10 mouse cellular contexts compared by ENCODE assay signal in the genomic region with DNA sequence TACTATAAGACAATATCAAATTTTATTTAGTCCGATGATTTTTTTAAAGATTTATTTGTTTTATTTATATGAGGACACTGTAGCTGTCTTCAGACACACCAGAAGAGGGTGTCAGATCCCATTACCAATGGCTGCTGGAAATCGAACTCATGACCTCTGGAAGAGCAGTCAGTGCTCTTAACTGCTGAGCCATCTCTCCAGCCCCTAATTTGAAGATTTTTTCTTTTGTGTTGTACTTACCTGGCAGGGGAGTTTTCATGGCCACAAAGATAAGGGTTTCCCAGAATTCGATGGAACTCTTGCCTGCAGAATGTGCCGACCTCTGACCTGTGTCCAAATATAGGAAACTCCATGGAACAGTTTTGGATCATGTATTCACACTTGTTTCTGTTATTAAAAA.
"Had no signal": no experiment of that assay in that cellular context is flagged by ENCODE, and none has a peak within 500 bp of the region (broad histone marks: within the 10 kb centered on the region; RNA-seq: fewer than 3 reads in every experiment).

No protein-coding gene starts in this region.

- H3K9me3 ChIP-seq: kidney, embryonic 15.5 days; limb, embryonic 13.5 days; midbrain, embryonic 15.5 days; neural tube, embryonic 12.5 days had no signal

- H3K36me3 ChIP-seq: kidney, embryonic 15.5 days; limb, embryonic 13.5 days; midbrain, embryonic 15.5 days; neural tube, embryonic 12.5 days had no signal

- H3K4me1 ChIP-seq: midbrain, embryonic 15.5 days; neural tube, embryonic 12.5 days had no signal

- H3K4me2 ChIP-seq: limb, embryonic 13.5 days; midbrain, embryonic 15.5 days; neural tube, embryonic 12.5 days had no signal

- ATAC-seq: midbrain, embryonic 15.5 days had no signal

- H3K27me3 ChIP-seq: kidney, embryonic 15.5 days; limb, embryonic 13.5 days; midbrain, embryonic 15.5 days; neural tube, embryonic 12.5 days had no signal

- H3K9ac ChIP-seq: kidney, embryonic 15.5 days; limb, embryonic 13.5 days; liver, embryonic 14.5 days; midbrain, embryonic 15.5 days; neural tube, embryonic 12.5 days had no signal

- DNase-seq: kidney, postnatal 14 days; left cerebral cortex, postnatal 4 days; lung, postnatal 14 days; thymus, postnatal 14 days had no signal

- H3K4me3 ChIP-seq: kidney, embryonic 15.5 days; limb, embryonic 13.5 days; midbrain, embryonic 15.5 days; neural tube, embryonic 12.5 days had no signal

- H3K27ac ChIP-seq: kidney, embryonic 15.5 days; limb, embryonic 13.5 days; liver, embryonic 14.5 days; midbrain, embryonic 15.5 days; neural tube, embryonic 12.5 days; stomach, postnatal 0 days had no signal
